Mouse (Mus musculus): ENCODE results near the gene Patz1. TPM values are rescaled to one million over a fixed set of nuclear protein-coding genes. Genes with fewer than 3 reads are reported as not detected.

The Patz1 gene
- polyA plus RNA-seq, 1 experiment from 2014 or later, result 49.1 TPM

DNA sequence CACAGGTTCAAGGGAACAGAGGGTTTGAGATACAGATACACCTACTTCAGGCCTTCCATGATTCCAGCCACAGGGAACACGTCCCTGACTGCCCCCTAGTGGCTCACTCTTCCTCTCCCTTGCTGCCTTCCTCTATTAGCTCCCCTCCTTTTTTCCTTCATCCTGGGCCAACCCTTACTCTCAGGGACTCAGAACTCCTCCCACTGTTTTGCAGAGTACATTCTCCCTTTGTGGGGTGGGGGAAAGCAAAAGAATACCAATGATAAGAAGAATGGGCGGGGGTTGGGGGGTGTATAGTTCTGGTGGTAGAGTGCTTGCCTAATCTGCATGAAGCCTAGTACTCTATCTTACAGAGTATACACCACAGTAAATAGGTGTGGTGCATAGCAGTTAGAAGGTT lies 25.5 kb downstream of the Patz1 start:
- Histone ChIP-seq H3K4me3 (no peak overlapping the region), H3K27me3 (ENCODE audit: insufficient read depth, poor library complexity, severe bottlenecking) (no peaks in the 10 kb centered on the region), H3K36me3 (peaks cover 31% of the 10 kb centered on the region), H3K27ac (no peak overlapping the region), H3K4me1 (0 out of 2 replicates have a peak, but pooled peaks cover 4% of the 10 kb centered on the region), H3K9me3 (no peaks in the 10 kb centered on the region)
- no peak for DNase-seq (ENCODE audit: low spot score)
- 24% methylated on average over 2 of the region's 2 CpGs for WGBS

GRCm38 (mm10) chr11:3318286-3318685 lies 29.6 kb downstream of the Patz1 start:
- Histone ChIP-seq H3K4me1 (no peaks in the 10 kb centered on the region), H3K27ac (no peak overlapping the region), H3K36me3 (0 out of 2 replicates have a peak, but pooled peaks cover 3% of the 10 kb centered on the region), H3K27me3 (ENCODE audit: insufficient read depth, poor library complexity, severe bottlenecking) (no peaks in the 10 kb centered on the region), H3K4me3 (no peak overlapping the region), H3K9me3 (no peaks in the 10 kb centered on the region)
- 88% methylated on average over 3 of the region's 3 CpGs for WGBS
- no peak for DNase-seq (ENCODE audit: low spot score)

DNA sequence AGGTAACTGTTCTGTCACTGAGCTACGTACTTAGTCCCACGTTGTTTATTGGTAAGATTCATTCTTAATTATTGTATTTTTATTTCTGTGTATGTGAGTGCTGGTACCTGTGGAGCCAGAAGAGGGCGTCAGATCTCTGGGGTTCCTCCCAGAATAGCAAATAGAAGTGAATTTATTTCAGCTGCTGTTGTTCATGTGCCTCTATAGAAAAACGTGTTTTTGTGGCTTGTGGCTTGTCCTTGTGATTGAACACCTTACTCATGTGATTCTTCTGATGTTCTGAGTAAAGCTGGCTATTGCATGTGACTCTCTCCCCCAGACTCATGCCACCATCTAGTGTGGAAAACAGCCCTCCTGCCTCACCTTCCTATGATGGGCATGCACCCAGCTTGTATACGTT lies 39.6 kb downstream of the Patz1 start:
- Histone ChIP-seq H3K27ac (no peak overlapping the region), H3K9me3 (no peaks in the 10 kb centered on the region), H3K4me1 (peaks cover 34% of the 10 kb centered on the region), H3K36me3 (no peaks in the 10 kb centered on the region; the same call in 1 of the 2 replicates), H3K4me3 (no peak overlapping the region), H3K27me3 (ENCODE audit: insufficient read depth, poor library complexity, severe bottlenecking) (no peaks in the 10 kb centered on the region)
- DNase-seq (ENCODE audit: low spot score), result no peak
- 77% methylated on average over 5 of the region's 5 CpGs for WGBS

DNA sequence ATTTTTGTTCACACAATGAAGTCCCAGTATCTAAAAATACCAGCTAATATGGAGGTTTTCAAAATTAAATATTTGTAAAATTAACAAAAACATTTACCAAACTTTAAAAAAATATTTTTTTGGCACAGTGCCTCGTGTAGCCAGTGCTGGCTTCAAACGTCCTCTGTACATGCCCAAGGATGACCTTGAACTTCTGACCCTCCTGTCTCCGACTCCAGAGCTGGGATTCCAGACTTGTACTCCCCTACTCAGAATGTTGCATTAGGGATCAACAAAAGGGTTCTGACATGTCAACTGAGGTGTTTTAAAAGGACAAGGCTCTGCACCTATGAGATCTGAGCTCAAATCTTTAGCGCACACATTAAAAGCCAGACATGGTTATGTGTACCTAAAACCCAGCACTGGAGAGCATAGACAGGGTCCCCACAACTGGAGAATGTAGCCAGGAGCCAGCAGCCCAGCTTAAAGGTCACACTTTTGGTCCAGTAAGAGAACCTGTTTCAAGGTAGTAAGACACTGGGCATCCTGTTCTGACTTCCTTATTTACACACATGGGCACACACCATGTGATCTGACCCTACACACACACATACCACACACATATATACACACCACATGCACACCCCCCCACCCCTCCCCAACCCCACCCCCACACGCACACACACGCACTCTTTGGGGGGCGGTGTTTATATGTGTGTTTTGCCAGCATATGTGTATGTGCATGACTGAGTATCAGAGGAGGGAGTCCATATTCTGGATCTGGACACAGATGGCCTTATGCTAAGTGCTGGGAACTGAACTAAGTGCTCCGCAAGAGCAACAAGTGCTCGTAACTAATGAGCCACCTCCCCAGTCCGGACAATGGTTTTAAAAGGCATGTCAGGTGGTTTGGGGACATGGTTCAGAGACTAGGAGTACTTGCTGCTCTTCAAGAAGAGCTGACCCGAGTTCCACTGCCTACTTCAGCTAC lies 40.4 kb downstream of the Patz1 start:
- H3K4me3 ChIP-seq, result no peak overlapping the region
- WGBS, result 75% methylated on average over 11 of the region's 11 CpGs
- H3K27ac ChIP-seq, result no peak overlapping the region
- H3K4me1 ChIP-seq, result peaks cover 34% of the 10 kb centered on the region
- H3K27me3 ChIP-seq (ENCODE audit: insufficient read depth, poor library complexity, severe bottlenecking), result no peaks in the 10 kb centered on the region
- H3K9me3 ChIP-seq, result no peaks in the 10 kb centered on the region
- DNase-seq (ENCODE audit: low spot score), result no peak
- H3K36me3 ChIP-seq, result no peaks in the 10 kb centered on the region; the same call in 1 of the 2 replicates

DNA sequence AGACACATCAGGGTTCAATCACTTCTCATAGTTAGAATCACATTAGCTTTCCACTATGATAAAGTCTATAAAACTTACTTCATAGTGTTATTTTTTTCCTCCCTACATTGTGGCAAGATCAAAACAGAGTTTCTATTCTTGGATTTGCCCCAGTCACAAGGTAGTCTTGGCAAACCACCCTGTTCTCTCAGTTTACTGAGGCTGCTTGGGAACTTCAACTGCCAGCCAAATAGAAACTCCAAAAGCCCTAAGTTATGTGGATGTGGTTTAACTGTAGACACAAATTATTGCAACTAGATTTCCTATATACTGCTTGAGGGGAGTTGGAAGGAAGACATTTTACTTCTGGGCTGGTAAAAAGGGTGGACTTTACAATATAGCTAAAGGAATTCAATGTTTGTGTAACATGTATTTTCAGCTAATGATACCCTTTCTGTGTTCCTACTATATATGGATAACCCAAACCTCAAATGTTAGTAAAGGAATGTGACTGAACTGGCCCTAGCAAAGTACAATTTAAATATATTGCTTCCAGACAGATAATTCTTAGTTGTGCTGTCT lies 41.3 kb downstream of the Patz1 start, which contains the start of gene Pik3ip1:
TSS of gene Pik3ip1 (plus strand) at position 511 of the 561 bp plus-strand sequence.
- H3K27me3 ChIP-seq (ENCODE audit: insufficient read depth, poor library complexity, severe bottlenecking), result no peaks in the 10 kb centered on the region
- no peak for DNase-seq (ENCODE audit: low spot score)
- peak within 1 kb of the TSS; percentile 88 for H3K27ac ChIP-seq
- H3K4me1 ChIP-seq, result peaks cover 42% of the 10 kb centered on the region
- no peaks in the 10 kb centered on the region for H3K9me3 ChIP-seq
- H3K4me3 ChIP-seq, result peak within 1 kb of the TSS; percentile 65
- H3K36me3 ChIP-seq, result peaks cover 3% of the 10 kb centered on the region; the same call in 1 of the 2 replicates

- Histone ChIP-seq H3K27me3 (ENCODE audit: insufficient read depth, poor library complexity, severe bottlenecking) (no peaks in the 10 kb centered on the region), H3K9me3 (no peaks in the 10 kb centered on the region), H3K4me1 (peaks cover 48% of the 10 kb centered on the region), H3K36me3 (peaks cover 3% of the 10 kb centered on the region; the same call in 1 of the 2 replicates), H3K27ac (peak overlapping the region; percentile 88), H3K4me3 (peak overlapping the region; percentile 65)
- peak; percentile 88 for DNase-seq (ENCODE audit: low spot score)
- 2% methylated on average over 9 of the region's 9 CpGs for WGBS
Observed at GRCm38 (mm10) chr11:3330566-3330965, 41.9 kb downstream of the Patz1 start.

- peaks cover 54% of the 10 kb centered on the region for H3K4me1 ChIP-seq
- WGBS, result 5% methylated on average over 14 of the region's 14 CpGs
- DNase-seq (ENCODE audit: low spot score), result no peak
- peak overlapping the region; percentile 88 for H3K27ac ChIP-seq
- H3K4me3 ChIP-seq, result peak overlapping the region; percentile 65
- no peaks in the 10 kb centered on the region for H3K9me3 ChIP-seq
- H3K27me3 ChIP-seq (ENCODE audit: insufficient read depth, poor library complexity, severe bottlenecking), result no peaks in the 10 kb centered on the region
- H3K36me3 ChIP-seq, result peaks cover 3% of the 10 kb centered on the region; the same call in 1 of the 2 replicates
Observed at GRCm38 (mm10) chr11:3330991-3331750, 42.5 kb downstream of the Patz1 start.

GRCm38 (mm10) chr11:3331756-3332642 lies 43.3 kb downstream of the Patz1 start:
- Histone ChIP-seq H3K4me1 (peaks cover 61% of the 10 kb centered on the region), H3K4me3 (peak overlapping the region; percentile 65), H3K27me3 (ENCODE audit: insufficient read depth, poor library complexity, severe bottlenecking) (no peaks in the 10 kb centered on the region), H3K27ac (peak overlapping the region; percentile 88), H3K36me3 (peaks cover 3% of the 10 kb centered on the region; the same call in 1 of the 2 replicates), H3K9me3 (no peaks in the 10 kb centered on the region)
- WGBS, result under 1% methylated on average over 74 of the region's 75 CpGs
- DNase-seq (ENCODE audit: low spot score), result peak; percentile 97

DNA sequence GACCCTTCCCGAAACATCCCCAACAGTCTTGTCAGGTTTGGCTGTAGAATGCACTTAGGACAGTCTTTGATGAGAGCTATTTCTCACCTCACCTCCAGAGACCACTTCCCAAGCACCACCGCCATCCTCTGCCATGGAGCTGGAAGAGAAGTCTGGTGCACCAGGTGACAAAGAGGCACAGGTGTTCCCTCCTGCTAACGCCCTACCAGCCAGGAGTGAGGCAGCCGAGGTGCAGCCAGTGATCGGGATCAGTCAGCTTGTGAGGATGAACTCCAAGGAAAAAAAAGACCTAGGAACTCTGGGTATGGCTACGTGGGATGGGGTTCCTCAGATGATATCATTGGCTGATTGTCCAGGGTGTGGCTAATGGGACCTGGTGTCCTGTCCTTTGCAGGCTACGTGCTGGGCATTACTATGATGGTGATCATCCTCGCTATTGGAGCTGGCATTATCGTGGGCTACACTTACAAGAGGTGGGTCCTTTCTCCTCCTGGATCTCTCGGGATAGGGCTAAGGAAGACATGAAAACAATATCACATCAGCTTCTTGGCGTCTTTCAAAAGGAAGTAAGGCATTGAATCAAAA lies 44.5 kb downstream of the Patz1 start:
- H3K27me3 ChIP-seq (ENCODE audit: insufficient read depth, poor library complexity, severe bottlenecking), result no peaks in the 10 kb centered on the region
- H3K27ac ChIP-seq, result no peak overlapping the region
- peaks cover 3% of the 10 kb centered on the region; the same call in 1 of the 2 replicates for H3K36me3 ChIP-seq
- H3K4me3 ChIP-seq, result no peak overlapping the region
- no peak for DNase-seq (ENCODE audit: low spot score)
- 81% methylated on average over 11 of the region's 11 CpGs for WGBS
- no peaks in the 10 kb centered on the region for H3K9me3 ChIP-seq
- peaks cover 72% of the 10 kb centered on the region for H3K4me1 ChIP-seq

- no peaks in the 10 kb centered on the region for H3K27me3 ChIP-seq (ENCODE audit: insufficient read depth, poor library complexity, severe bottlenecking)
- DNase-seq (ENCODE audit: low spot score), result no peak
- H3K36me3 ChIP-seq, result peaks cover 3% of the 10 kb centered on the region; the same call in 1 of the 2 replicates
- 79% methylated on average over 11 of the region's 11 CpGs for WGBS
- no peaks in the 10 kb centered on the region for H3K9me3 ChIP-seq
- H3K4me3 ChIP-seq, result no peak overlapping the region
- no peak overlapping the region for H3K27ac ChIP-seq
- H3K4me1 ChIP-seq, result peaks cover 68% of the 10 kb centered on the region
Observed at GRCm38 (mm10) chr11:3334141-3334710, 45.6 kb downstream of the Patz1 start.

DNA sequence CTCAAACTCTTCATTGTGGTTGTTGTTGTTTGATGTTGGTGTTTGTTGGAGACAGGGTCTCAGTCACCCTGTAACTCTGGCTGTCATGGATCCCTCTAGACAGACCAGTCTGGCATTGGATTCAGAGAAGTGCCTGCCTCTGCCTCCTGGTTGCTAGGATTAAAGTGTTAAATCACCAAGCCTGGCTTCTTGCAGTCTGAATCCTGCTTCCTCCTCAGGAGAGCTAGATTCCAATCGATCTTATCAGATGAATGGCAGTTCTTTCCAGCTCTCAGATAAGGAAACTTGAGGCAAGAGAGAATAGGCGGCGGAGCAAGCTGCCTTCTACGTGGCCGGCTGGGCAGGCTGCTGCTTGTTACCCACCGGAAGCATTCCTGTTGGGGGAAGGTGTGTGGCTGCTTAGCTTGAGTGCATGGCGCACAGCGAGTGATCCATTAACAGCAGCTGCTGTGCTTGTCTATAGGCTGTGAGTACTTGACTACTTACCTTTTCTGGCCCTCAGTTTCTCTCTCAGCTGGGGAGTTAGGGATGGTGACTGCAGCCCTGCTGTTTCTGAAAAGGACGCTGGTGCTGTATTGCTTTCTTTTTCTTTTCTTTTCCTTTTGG lies 46.1 kb downstream of the Patz1 start:
- peaks cover 64% of the 10 kb centered on the region for H3K4me1 ChIP-seq
- 20% methylated on average over 9 of the region's 9 CpGs for WGBS
- DNase-seq (ENCODE audit: low spot score), result no peak
- no peaks in the 10 kb centered on the region for H3K27me3 ChIP-seq (ENCODE audit: insufficient read depth, poor library complexity, severe bottlenecking)
- peaks cover 3% of the 10 kb centered on the region; the same call in 1 of the 2 replicates for H3K36me3 ChIP-seq
- H3K27ac ChIP-seq, result no peak overlapping the region
- no peaks in the 10 kb centered on the region for H3K9me3 ChIP-seq
- H3K4me3 ChIP-seq, result no peak overlapping the region
